Mouse (Mus musculus): Measurements from ENCODE around the gene Rapgef5.

GRCm38 (mm10) chr12:117531106-117531505 lies 14.8 kb downstream of the Rapgef5 start:
- no peak for TF ChIP-seq CTCF (IDR thresholded peaks at IDR 0.05; ENCODE audit: low read depth)
- TF ChIP-seq EP300 (optimal IDR thresholded peaks at IDR 0.05): no peak

Measured in stomach, postnatal 0 days (tissue).